Mouse (Mus musculus) forebrain, embryonic 10.5 days (tissue): Measurements from ENCODE around the gene Rars. TPM values are rescaled to one million over a fixed set of nuclear protein-coding genes. Genes with fewer than 3 reads are reported as not detected.
A peak's percentile ranks its signal among the peaks of the same experiment; 100 is the strongest.

Source experiments
- DNase-seq: peaks from one replicate; pipeline ENCODE4 v3.0.0-alpha.2; 2017; ENCODE audit warnings: low spot score; ENCODE audit errors: extremely low spot score
- H3K27ac ChIP-seq: fragments of 300-500 bp; sonication (generic); 2 replicates; pipeline ENCODE4 v1.5.1; 2016; ENCODE audit warnings: mild to moderate bottlenecking
- H3K27me3 ChIP-seq: fragments of 300-500 bp; sonication (generic); 2 replicates; pipeline ENCODE4 v1.6.1; 2016; ENCODE audit warnings: mild to moderate bottlenecking; ENCODE audit not compliant: poor library complexity, severe bottlenecking
- H3K36me3 ChIP-seq: fragments of 300-500 bp; sonication (generic); replicated peaks from 2 replicates; pipeline ENCODE4 v1.6.1; 2016; ENCODE audit warnings: mild to moderate bottlenecking, moderate library complexity
- H3K4me1 ChIP-seq: fragments of 300-500 bp; sonication (generic); 2 replicates; pipeline ENCODE4 v1.6.1; 2016
- H3K4me3 ChIP-seq: fragments of 300-500 bp; sonication (generic); 2 replicates; pipeline ENCODE4 v1.5.1; 2016; ENCODE audit warnings: mild to moderate bottlenecking, moderate library complexity
- H3K9me3 ChIP-seq: fragments of 300-500 bp; sonication (generic); 2 replicates; pipeline ENCODE4 v1.6.1; 2016; ENCODE audit warnings: mild to moderate bottlenecking, moderate library complexity
- WGBS: fragments of 180-500 bp; shearing (Covaris S2); methylation state at CpG from one replicate; pipeline ENCODE4 v1.1.7; 2016; 5-methylcytosine and 5-hydroxymethylcytosine counted together
- polyA plus RNA-seq: library from polyadenylated mRNA; unstranded; fragments of >200 nt; fragmentation: Nextera tagmentation; extraction: Ambion mirVana; gene quantifications from 2 replicates; pipeline ENCODE4 v1.2.1, GENCODE M21; 2016

Rars gene
- polyA plus RNA-seq, 1 experiment from 2014 or later = 118 TPM

DNA sequence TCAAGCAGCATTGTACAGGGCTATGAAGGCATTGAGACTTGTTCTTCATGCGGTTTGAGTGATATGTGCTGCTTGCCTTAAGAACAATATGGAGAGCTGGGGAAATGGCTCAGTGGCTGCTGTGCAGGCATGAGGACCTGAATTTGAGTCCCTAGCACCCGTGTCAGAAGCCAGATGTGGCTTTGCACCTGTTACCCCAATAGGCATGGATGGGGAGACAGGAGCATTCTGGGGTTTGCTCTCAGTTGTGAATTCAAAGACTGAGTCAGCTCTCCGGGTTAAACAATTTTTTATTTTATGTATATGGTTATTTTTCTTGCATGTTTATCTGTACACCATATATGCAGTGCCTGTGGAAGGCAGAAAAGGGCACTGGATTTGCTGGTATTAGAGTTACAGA is 51.9 kb downstream of the Rars start:
- Histone ChIP-seq H3K27ac (no peak overlapping the region), H3K4me1 (no peaks in the 10 kb centered on the region), H3K4me3 (no peak overlapping the region), H3K9me3 (no peaks in the 10 kb centered on the region), H3K36me3 (peaks cover 98% of the 10 kb centered on the region), H3K27me3 (no peaks in the 10 kb centered on the region)
- no peak for DNase-seq
- 94% methylated on average over 3 of the region's 3 CpGs for WGBS

DNA sequence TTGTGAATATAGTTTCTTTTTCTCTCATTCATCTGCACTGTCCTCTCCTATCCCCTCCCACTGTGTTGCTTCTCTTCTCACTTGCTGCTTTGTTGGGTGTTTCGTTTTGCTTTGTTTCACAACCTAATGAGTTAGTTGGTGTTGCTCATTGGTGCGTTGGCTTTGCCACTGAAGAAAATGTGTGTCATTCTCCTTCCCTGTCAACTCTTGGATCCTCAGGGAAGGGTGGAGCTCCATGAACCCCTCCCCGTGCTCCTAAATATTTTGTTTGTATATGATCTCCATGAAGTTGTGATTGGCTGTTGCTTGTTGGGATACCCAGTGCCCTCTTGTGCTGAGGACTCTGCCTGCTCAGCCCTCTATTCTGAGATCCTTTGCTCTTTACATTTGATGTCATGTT is 54.0 kb downstream of the Rars start:
- no peaks in the 10 kb centered on the region for H3K9me3 ChIP-seq
- no peak for DNase-seq
- H3K27ac ChIP-seq = no peak overlapping the region
- H3K4me1 ChIP-seq = no peaks in the 10 kb centered on the region
- WGBS = 87% methylated on average over 3 of the region's 3 CpGs
- H3K4me3 ChIP-seq = no peak overlapping the region
- peaks cover 99% of the 10 kb centered on the region for H3K36me3 ChIP-seq
- no peaks in the 10 kb centered on the region for H3K27me3 ChIP-seq

DNA sequence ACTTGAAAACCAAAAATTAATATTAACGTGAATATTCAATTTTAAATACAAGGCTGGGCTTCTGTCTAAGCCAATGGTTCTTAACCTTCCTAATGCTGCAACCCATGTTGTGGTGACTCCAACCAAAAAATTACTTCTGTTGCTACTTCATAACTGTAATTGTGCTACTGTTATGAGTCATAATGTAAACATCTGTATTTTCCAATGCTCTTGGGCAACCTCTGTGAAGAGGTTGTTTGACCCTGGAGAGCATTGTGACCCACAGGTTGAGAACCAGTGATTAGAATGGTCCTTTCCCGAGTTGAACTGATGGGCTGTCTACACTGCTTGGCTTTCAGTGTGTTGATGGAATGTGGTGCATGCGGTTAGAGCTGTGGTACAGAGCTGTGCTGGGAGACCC is 57.9 kb downstream of the Rars start:
- Histone ChIP-seq H3K27me3 (no peaks in the 10 kb centered on the region), H3K27ac (no peak overlapping the region), H3K4me1 (peaks cover 6% of the 10 kb centered on the region; the same call in 1 of the 2 replicates), H3K4me3 (no peak overlapping the region), H3K36me3 (peaks cover 81% of the 10 kb centered on the region), H3K9me3 (no peaks in the 10 kb centered on the region)
- WGBS = 90% methylated on average over 3 of the region's 3 CpGs
- no peak for DNase-seq

DNA sequence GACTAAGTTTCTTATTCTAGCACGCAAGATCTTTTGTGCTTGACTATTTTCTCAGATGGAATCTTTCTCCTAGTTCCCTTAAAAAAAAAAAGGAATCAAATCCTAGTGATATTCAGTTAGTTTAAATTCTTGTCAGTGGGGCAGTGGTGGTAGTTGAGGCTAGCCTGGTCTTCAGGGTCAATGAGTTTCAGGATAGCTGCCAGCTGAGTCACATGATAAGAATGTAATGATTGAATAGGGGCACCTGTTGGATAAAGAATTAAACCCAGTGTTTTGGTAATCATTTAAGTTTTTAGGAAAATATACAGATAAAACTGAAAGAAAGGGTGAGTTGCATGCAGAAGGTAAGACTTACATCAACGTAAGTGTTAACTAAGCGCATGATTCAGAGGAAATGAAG is 58.7 kb downstream of the Rars start:
- H3K36me3 ChIP-seq = peaks cover 72% of the 10 kb centered on the region
- peaks cover 14% of the 10 kb centered on the region for H3K4me1 ChIP-seq
- no peaks in the 10 kb centered on the region for H3K27me3 ChIP-seq
- no peaks in the 10 kb centered on the region for H3K9me3 ChIP-seq
- no peak overlapping the region for H3K27ac ChIP-seq
- DNase-seq = no peak
- H3K4me3 ChIP-seq = no peak overlapping the region
- 95% methylated on average over 3 of the region's 3 CpGs for WGBS

DNA sequence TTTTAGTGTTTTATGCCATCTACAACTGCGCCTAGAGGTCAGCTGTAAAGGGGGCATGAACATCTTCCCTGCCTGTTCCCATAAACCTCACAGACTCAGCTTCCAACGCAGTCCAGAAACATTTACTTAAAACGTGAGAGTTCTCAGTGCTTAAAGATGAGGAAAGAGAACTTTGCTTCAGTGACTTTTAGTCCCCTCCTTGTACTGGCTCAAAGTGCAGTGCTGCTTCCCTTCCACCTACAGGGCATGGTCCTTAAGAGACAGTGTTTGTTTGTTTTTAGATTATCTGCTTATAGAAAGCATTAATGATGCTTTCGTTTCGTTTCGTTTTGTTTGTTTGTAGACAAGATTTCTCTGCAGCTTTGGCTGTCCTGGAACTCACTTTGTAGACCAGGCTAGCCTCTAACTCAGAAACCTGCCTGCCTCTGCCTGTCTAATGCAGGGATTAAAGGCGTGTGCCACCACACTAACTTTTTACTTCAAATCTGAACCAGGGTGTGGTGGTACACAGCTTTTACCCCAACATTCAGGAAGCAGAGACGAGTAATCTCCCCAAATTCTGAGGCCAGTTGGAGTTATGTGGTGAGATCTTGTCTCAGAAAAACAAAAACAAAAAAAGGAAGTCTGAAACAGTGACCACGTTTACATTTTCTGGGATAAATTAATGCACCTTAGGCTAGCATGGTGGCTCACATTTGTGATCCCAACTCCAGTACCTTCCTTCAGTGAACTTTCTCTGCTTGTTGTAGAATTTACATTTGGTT is 63.4 kb downstream of the Rars start:
- Histone ChIP-seq H3K36me3 (peaks cover 25% of the 10 kb centered on the region), H3K27me3 (0 out of 2 replicates have a peak, but pooled peaks cover 2% of the 10 kb centered on the region), H3K27ac (peak overlapping the region; percentile 99; the same call in 1 of the 2 replicates), H3K4me1 (peaks cover 21% of the 10 kb centered on the region), H3K4me3 (peak overlapping the region; percentile 96), H3K9me3 (no peaks in the 10 kb centered on the region)
- DNase-seq = no peak
- WGBS = 77% methylated on average over 9 of the region's 9 CpGs

DNA sequence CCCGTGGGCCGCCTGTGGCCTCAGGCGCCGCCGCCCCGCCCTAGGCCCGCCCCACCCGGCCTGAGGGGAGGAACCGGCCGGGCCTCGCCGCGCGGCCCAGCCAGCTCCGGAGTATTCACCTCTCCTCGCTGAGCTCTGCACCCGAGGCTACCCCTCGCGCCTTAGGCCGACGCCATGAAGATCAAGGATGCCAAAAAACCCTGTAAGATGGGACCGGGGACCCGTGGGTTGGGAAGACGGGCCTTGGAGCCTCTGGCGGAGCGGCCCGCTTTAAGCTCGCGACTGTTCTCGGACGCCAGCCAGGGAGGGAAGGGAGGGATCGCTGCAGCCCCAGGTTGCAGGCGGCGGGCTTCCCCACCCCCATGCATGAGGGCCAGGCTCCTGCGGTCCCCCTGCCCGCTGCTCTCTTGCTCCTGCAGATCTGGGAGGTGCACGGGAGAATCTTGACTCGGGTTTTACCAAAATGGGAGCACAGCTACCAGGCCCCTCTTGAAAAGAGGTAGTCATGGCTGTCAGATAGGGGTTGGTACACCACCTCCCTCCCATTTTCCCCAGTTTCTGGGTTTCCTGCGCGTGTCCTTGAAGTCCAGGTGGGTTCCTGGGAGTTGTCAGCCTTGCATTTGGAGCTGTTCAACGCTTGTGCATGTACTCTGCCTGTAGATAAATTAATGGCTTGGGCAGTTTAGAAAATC is 64.4 kb downstream of the Rars start:
- H3K9me3 ChIP-seq = no peaks in the 10 kb centered on the region
- DNase-seq = no peak
- under 1% methylated on average over 35 of the region's 41 CpGs for WGBS
- 0 out of 2 replicates have a peak, but pooled peaks cover 4% of the 10 kb centered on the region for H3K27me3 ChIP-seq
- H3K27ac ChIP-seq = peak overlapping the region; percentile 99
- H3K4me3 ChIP-seq = peak overlapping the region; percentile 96
- peaks cover 21% of the 10 kb centered on the region for H3K4me1 ChIP-seq
- H3K36me3 ChIP-seq = peaks cover 20% of the 10 kb centered on the region

DNA sequence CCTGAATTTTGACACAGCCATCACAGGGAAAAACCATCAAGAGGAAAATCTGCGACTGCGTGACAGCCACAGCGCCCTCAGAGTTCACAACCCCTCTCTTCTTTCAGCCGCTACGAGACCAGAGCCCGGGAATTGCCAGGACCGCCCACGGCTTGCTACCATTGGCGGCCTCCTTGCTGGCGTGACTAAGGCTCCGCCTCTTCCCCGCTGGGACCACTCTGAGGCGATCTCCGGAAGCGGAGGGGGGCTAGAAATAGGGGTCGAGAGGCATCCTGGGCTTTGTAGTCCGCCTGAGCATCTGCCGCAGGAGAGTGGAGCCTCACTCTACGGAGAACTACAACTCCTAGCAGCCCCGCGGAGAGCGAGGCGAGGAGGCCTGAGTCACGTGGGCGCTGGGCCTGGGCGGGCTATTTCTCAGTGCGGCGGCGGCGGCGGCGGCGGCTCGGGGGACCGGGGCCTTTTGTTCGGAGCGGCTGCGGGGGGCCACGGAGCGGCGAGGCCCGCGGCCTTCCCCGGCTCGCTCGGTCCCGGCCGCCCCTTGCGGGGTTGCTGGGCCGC is 65.0 kb downstream of the Rars start, which contains the start of gene Pank3:
TSS of gene Pank3 (plus strand) at position 297 of the 558 bp plus-strand sequence.
- H3K4me3 ChIP-seq = peak within 1 kb of the TSS; percentile 96
- peak; percentile 97 for DNase-seq
- 0% methylated on average over 50 of the region's 50 CpGs for WGBS

DNA sequence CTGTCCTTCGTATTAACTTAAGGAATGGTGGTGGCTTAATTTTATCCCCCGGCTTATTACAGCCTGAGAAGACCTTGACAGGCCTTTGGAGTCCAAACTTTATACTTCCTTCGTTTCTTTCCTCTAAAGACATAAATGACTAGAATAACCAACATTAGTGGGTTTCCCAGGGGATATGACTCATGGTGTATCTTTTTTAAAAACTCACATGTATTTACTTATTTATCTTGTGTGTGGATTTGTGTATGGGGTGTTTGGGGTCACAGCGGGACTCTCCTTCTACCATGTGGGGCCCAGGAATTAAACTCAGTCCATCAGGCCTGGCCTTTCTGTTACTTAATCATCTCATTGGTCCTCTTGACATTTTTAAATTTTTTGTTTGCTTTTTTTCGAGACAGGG is 67.5 kb downstream of the Rars start:
- whole genome bisulfite sequencing = 91% methylated on average over 5 of the region's 5 CpGs
- no peak for DNase-seq
- H3K9me3 ChIP-seq = no peaks in the 10 kb centered on the region
- H3K4me1 ChIP-seq = peaks cover 19% of the 10 kb centered on the region
- no peak overlapping the region for H3K27ac ChIP-seq
- no peak overlapping the region for H3K4me3 ChIP-seq
- peaks cover 4% of the 10 kb centered on the region for H3K36me3 ChIP-seq
- H3K27me3 ChIP-seq = 0 out of 2 replicates have a peak, but pooled peaks cover 4% of the 10 kb centered on the region

More for the DNA sequence above, 65.0 kb downstream of the Rars start, which contains the start of gene Pank3:
- Histone ChIP-seq H3K9me3 (no peaks in the 10 kb centered on the region), H3K27ac (peak within 1 kb of the TSS; percentile 99), H3K36me3 (peaks cover 20% of the 10 kb centered on the region), H3K4me1 (peaks cover 21% of the 10 kb centered on the region), H3K27me3 (0 out of 2 replicates have a peak, but pooled peaks cover 4% of the 10 kb centered on the region)

DNA sequence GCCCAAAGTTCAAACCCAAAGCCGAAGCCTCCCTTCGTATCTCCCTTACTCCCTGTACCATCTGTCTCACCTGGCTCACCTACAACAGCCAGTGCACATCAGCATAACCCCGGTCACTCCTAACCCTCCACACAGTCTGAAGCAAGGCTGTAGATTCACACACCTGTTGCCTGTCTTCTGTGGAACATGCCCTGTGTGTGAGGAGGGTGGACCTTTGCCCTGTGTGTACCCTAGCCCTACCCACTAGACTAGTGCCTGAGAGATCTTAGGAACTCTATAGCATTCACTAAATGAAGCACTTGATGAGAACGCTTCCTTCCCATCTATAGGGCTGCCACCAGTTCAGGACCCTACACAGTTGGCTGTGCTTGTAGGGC is 73.7 kb downstream of the Rars start:
- Histone ChIP-seq H3K27me3 (no peaks in the 10 kb centered on the region), H3K4me3 (no peak overlapping the region), H3K9me3 (no peaks in the 10 kb centered on the region), H3K27ac (no peak overlapping the region), H3K36me3 (no peaks in the 10 kb centered on the region), H3K4me1 (0 out of 2 replicates have a peak, but pooled peaks cover 4% of the 10 kb centered on the region)
- DNase-seq = no peak
- 88% methylated on average over 4 of the region's 4 CpGs for WGBS

DNA sequence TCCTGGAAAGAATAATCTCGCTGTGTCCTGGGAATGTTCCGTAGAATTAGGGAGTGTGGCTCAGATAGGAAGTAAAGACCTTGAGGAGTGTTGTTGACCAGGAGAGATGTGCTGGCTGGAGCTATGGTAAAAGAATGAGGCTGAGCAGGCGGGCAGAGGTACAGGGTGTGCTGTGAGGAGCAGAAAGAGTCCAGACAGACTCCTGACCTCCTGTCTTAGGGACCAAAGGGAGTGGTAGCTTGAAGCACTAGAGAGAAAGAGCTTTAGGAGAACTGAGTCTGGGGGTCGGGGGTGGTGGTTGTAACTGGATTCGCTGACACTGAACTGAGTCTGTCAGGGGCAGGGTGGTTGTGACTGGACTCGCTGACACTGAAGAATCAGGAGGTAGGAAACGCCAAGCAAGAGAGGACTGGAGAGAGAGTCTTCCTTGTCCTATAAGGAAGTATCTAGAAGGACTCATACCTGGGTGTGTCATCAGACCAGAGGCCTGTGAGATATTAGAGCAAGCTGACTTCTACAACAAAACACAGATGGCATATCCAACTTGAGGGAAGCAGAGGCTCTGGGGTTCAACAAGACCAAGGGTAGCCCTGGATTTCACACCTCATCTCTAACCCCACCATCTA is 74.2 kb downstream of the Rars start:
- 86% methylated on average over 7 of the region's 7 CpGs for WGBS
- no peak overlapping the region for H3K27ac ChIP-seq
- H3K9me3 ChIP-seq = no peaks in the 10 kb centered on the region
- no peak for DNase-seq
- 0 out of 2 replicates have a peak, but pooled peaks cover 4% of the 10 kb centered on the region for H3K4me1 ChIP-seq
- no peaks in the 10 kb centered on the region for H3K27me3 ChIP-seq
- no peaks in the 10 kb centered on the region for H3K36me3 ChIP-seq
- no peak overlapping the region for H3K4me3 ChIP-seq
